In genomic region chr12:89719194-89720080, GRCm38 (mm10) we compare ENCODE assay signal across 14 mouse cellular contexts.
DNase-seq lines count a peak whose midpoint lies in the region; ATAC-seq and TF ChIP-seq lines count a peak whose summit lies in the region.
"Had no signal": no experiment of that assay in that cellular context is flagged by ENCODE, and none has a peak within 500 bp of the region (broad histone marks: within the 10 kb centered on the region; RNA-seq: fewer than 3 reads in every experiment).

No protein-coding gene starts in this region.

- no peak overlapping the region for H3K4me2 ChIP-seq in midbrain, embryonic 11.5 days
- no peak overlapping the region for H3K4me2 ChIP-seq in midbrain, postnatal 0 days (ENCODE audit: low read depth, low read length, poor library complexity, severe bottlenecking)
- H3K4me2 ChIP-seq: forebrain, embryonic 12.5 days; lung, embryonic 14.5 days had no signal

- TF ChIP-seq CTCF in midbrain, postnatal 0 days (IDR thresholded peaks at IDR 0.05), result no peak
- no peak for TF ChIP-seq CTCF in spleen, adult 2 months (IDR thresholded peaks at IDR 0.05; ENCODE audit: extremely low read depth, insufficient read depth, insufficient read length, insufficient replicate concordance)

- no peaks in the 10 kb centered on the region for H3K9me3 ChIP-seq in midbrain, embryonic 11.5 days (ENCODE audit: control insufficient read depth, low read length)
- no peaks in the 10 kb centered on the region for H3K9me3 ChIP-seq in midbrain, postnatal 0 days (ENCODE audit: low read length)
- H3K9me3 ChIP-seq: forebrain, embryonic 12.5 days had no signal

- H3K9ac ChIP-seq in midbrain, embryonic 11.5 days (ENCODE audit: low read length), result no peak overlapping the region
- no peak overlapping the region for H3K9ac ChIP-seq in midbrain, postnatal 0 days (replicated peaks; ENCODE audit: low read length, poor library complexity, severe bottlenecking)
- H3K9ac ChIP-seq: forebrain, embryonic 12.5 days; lung, embryonic 14.5 days had no signal

- H3K4me3 ChIP-seq in midbrain, embryonic 11.5 days (ENCODE audit: low read depth, low read length), result no peak overlapping the region
- H3K4me3 ChIP-seq in midbrain, postnatal 0 days (ENCODE audit: low read depth, low read length), result no peak overlapping the region
- no peak overlapping the region; the same call in none of the 2 replicates for H3K4me3 ChIP-seq in spleen, adult 2 months (ENCODE audit: extremely low read depth, insufficient read depth, insufficient read length)
- H3K4me3 ChIP-seq: forebrain, embryonic 12.5 days; gastrocnemius, adult 2 months had no signal

- no peak for TF ChIP-seq POLR2A in spleen, adult 2 months (IDR thresholded peaks at IDR 0.05; ENCODE audit: low read depth, low read length)

- peak; percentile 70 for DNase-seq in midbrain, embryonic 11.5 days (ENCODE audit: low spot score, missing footprints)
- DNase-seq in midbrain, postnatal 0 days (ENCODE audit: low spot score), result no peak
- DNase-seq in induced T-regulatory cell, adult 2 months (ENCODE audit: low read depth), result peak; percentile 87
- peak; percentile 14 to 34 for DNase-seq in spleen, adult 2 months (ENCODE audit: low read depth in 1 of 2, low spot score in 2 of 2)
- DNase-seq in embryo, embryonic 10 days (ENCODE audit: low spot score), result no peak
- no peak for DNase-seq in gastrocnemius, postnatal 36 days
- DNase-seq in layer of hippocampus, adult 11-12 months (ENCODE audit: low spot score), result no peak
- DNase-seq: gastrocnemius, adult 2 months; kidney, postnatal 14 days; lung, embryonic 14.5 days; midbrain, embryonic 14.5 days; right cerebral cortex, postnatal 4 days had no signal

- H3K27ac ChIP-seq in midbrain, embryonic 11.5 days (ENCODE audit: low read depth, low read length), result no peak overlapping the region
- no peak overlapping the region for H3K27ac ChIP-seq in midbrain, postnatal 0 days (ENCODE audit: low read depth, low read length)
- H3K27ac ChIP-seq in spleen, adult 2 months (ENCODE audit: insufficient read depth, low read length), result peak overlapping the region; percentile 70
- H3K27ac ChIP-seq: forebrain, embryonic 12.5 days; gastrocnemius, adult 2 months; hindbrain, postnatal 0 days had no signal

- no peak for ATAC-seq in midbrain, embryonic 11.5 days (ENCODE audit: low FRiP score)
- ATAC-seq in midbrain, postnatal 0 days (ENCODE audit: low FRiP score), result no peak
- ATAC-seq: hindbrain, postnatal 0 days had no signal

- intact Hi-C loops in gastrocnemius, postnatal 36 days (cut with DNase I), result no loop called here

- no peaks in the 10 kb centered on the region for H3K36me3 ChIP-seq in midbrain, embryonic 11.5 days (ENCODE audit: control insufficient read depth, insufficient read depth, low read length)
- no peaks in the 10 kb centered on the region for H3K36me3 ChIP-seq in midbrain, postnatal 0 days (ENCODE audit: insufficient read depth, low read length)
- no peaks in the 10 kb centered on the region for H3K36me3 ChIP-seq in spleen, adult 2 months (ENCODE audit: control insufficient read depth, insufficient read depth, low read length)
- H3K36me3 ChIP-seq: forebrain, embryonic 12.5 days had no signal

- no peaks in the 10 kb centered on the region for H3K4me1 ChIP-seq in midbrain, embryonic 11.5 days (ENCODE audit: control insufficient read depth, insufficient read depth, low read length)
- no peaks in the 10 kb centered on the region for H3K4me1 ChIP-seq in midbrain, postnatal 0 days (ENCODE audit: insufficient read depth, low read length)
- no peaks in the 10 kb centered on the region for H3K4me1 ChIP-seq in spleen, adult 2 months (ENCODE audit: control insufficient read depth, insufficient read depth, insufficient read length)
- H3K4me1 ChIP-seq: forebrain, embryonic 12.5 days had no signal

- WGBS in midbrain, embryonic 11.5 days, result 39% methylated on average over 8 of the region's 8 CpGs
- 42% methylated on average over 8 of the region's 8 CpGs for whole genome bisulfite sequencing in midbrain, postnatal 0 days
- WGBS in spleen, adult 2 months, result 31% methylated on average over 8 of the region's 8 CpGs

- H3K27me3 ChIP-seq in midbrain, embryonic 11.5 days (ENCODE audit: control insufficient read depth, insufficient read depth, low read length), result no peaks in the 10 kb centered on the region
- no peaks in the 10 kb centered on the region for H3K27me3 ChIP-seq in midbrain, postnatal 0 days (ENCODE audit: insufficient read depth, low read length)
- H3K27me3 ChIP-seq in spleen, adult 2 months (ENCODE audit: control insufficient read depth, insufficient read depth, low read length), result no peaks in the 10 kb centered on the region
- H3K27me3 ChIP-seq: forebrain, embryonic 12.5 days had no signal

Comparison
In these comparisons a context has a peak if more than half of its experiments do, and no peak if none do; other contexts are left out.
1. DNase-seq: peak in midbrain, embryonic 11.5 days (single experiment), induced T-regulatory cell, adult 2 months (single experiment) and spleen, adult 2 months (2 of 2); none in midbrain, postnatal 0 days (single experiment), embryo, embryonic 10 days (single experiment), gastrocnemius, postnatal 36 days (0 of 2) and layer of hippocampus, adult 11-12 months (single experiment).